Mouse (Mus musculus) heart, embryonic 15.5 days (tissue): Measurements from ENCODE around the gene Txndc2. TPM values are rescaled to one million over a fixed set of nuclear protein-coding genes. Genes with fewer than 3 reads are reported as not detected.

Experiments
- ATAC-seq: fragments of 200-750 bp; cut with Nextera tagmentation; replicated peaks from 2 replicates; pipeline ENCODE4 v1.8.0; 2017; ENCODE audit warnings: low read depth, moderate TSS enrichment; ENCODE audit not compliant: insufficient number of reproducible peaks, insufficient read depth, low FRiP score
- H3K27ac ChIP-seq: fragments of 300-500 bp; sonication (generic); 2 replicates; pipeline ENCODE4 v1.5.1; 2015; ENCODE audit warnings: mild to moderate bottlenecking, inconsistent platforms
- H3K27me3 ChIP-seq: fragments of 300-500 bp; sonication (generic); 2 replicates; pipeline ENCODE4 v1.6.1; 2015; ENCODE audit warnings: inconsistent platforms
- H3K36me3 ChIP-seq: fragments of 300-500 bp; sonication (generic); 2 replicates; pipeline ENCODE4 v1.6.1; 2015; ENCODE audit warnings: mild to moderate bottlenecking, inconsistent platforms
- H3K4me1 ChIP-seq: fragments of 300-500 bp; sonication (generic); replicated peaks from 2 replicates; pipeline ENCODE4 v1.6.1; 2015; ENCODE audit warnings: inconsistent platforms
- H3K4me2 ChIP-seq: fragments of 300-500 bp; sonication (generic); 2 replicates; pipeline ENCODE4 v1.6.1; 2015; ENCODE audit warnings: inconsistent platforms, mild to moderate bottlenecking, moderate library complexity
- H3K4me3 ChIP-seq: fragments of 300-500 bp; sonication (generic); 2 replicates; pipeline ENCODE4 v1.5.1; 2015; ENCODE audit warnings: mild to moderate bottlenecking, inconsistent platforms
- H3K9ac ChIP-seq: fragments of 300-500 bp; sonication (generic); 2 replicates; pipeline ENCODE4 v1.6.1; 2015; ENCODE audit warnings: mild to moderate bottlenecking, inconsistent platforms
- H3K9me3 ChIP-seq: fragments of 300-500 bp; sonication (generic); replicated peaks from 2 replicates; pipeline ENCODE4 v1.6.1; 2016; ENCODE audit warnings: inconsistent platforms
- WGBS: fragments of 180-500 bp; shearing (Covaris S2); methylation state at CpG from one replicate; pipeline ENCODE4 v1.1.7; 2015; ENCODE audit warnings: mixed read lengths; 5-methylcytosine and 5-hydroxymethylcytosine counted together
- polyA plus RNA-seq: library from polyadenylated mRNA; unstranded; fragments of >200 nt; fragmentation: Nextera tagmentation; extraction: Ambion mirVana; gene quantifications from 2 replicates; pipeline ENCODE4 v1.2.1, GENCODE M21; 2015

The Txndc2 gene
- polyA plus RNA-seq, 1 experiment from 2014 or later, result not detected

- no peaks in the 10 kb centered on the region for H3K27me3 ChIP-seq
- no peak overlapping the region for H3K9ac ChIP-seq
- no peaks in the 10 kb centered on the region for H3K36me3 ChIP-seq
- H3K4me2 ChIP-seq, result no peak overlapping the region
- no peak overlapping the region for H3K27ac ChIP-seq
- no peaks in the 10 kb centered on the region for H3K9me3 ChIP-seq
- H3K4me3 ChIP-seq, result no peak overlapping the region
- peaks cover 8% of the 10 kb centered on the region for H3K4me1 ChIP-seq
- no peak for ATAC-seq
- WGBS, result 92% methylated on average over 7 of the region's 7 CpGs
Observed at GRCm38 (mm10) chr17:65672926-65673325, 31.0 kb upstream of the Txndc2 start.

DNA sequence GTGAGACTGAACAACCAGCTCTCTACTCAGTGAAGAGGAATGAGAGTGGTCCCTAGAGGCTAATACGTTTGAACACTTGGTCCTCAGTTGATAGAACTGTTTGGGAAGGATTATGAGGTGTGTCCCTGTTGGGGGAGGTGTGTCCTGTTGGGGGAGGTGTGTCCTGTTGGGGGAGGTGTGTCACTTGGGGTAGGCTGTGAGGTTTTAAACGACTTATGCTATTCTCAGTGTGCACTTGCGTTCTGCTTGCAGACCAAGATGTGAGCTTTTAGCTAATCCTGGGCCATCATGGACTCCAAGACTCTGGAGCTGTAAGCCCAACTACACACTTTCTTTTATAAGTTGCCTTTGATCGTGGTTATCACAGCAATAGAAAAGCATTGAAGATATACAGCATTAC lies 27.1 kb upstream of the Txndc2 start:
- H3K9me3 ChIP-seq, result no peaks in the 10 kb centered on the region
- H3K9ac ChIP-seq, result no peak overlapping the region
- no peak for ATAC-seq
- no peak overlapping the region for H3K27ac ChIP-seq
- no peaks in the 10 kb centered on the region for H3K36me3 ChIP-seq
- no peak overlapping the region for H3K4me3 ChIP-seq
- WGBS, result 83% methylated on average over 4 of the region's 4 CpGs
- H3K4me2 ChIP-seq, result no peak overlapping the region
- no peaks in the 10 kb centered on the region for H3K27me3 ChIP-seq
- H3K4me1 ChIP-seq, result peaks cover 8% of the 10 kb centered on the region

GRCm38 (mm10) chr17:65667792-65668191 lies 25.8 kb upstream of the Txndc2 start:
- H3K9ac ChIP-seq, result no peak overlapping the region
- H3K27ac ChIP-seq, result no peak overlapping the region
- no peaks in the 10 kb centered on the region for H3K36me3 ChIP-seq
- H3K27me3 ChIP-seq, result no peaks in the 10 kb centered on the region
- WGBS, result 79% methylated on average over 14 of the region's 14 CpGs
- H3K9me3 ChIP-seq, result no peaks in the 10 kb centered on the region
- ATAC-seq, result no peak
- no peak overlapping the region for H3K4me2 ChIP-seq
- no peak overlapping the region for H3K4me3 ChIP-seq
- peaks cover 8% of the 10 kb centered on the region for H3K4me1 ChIP-seq

GRCm38 (mm10) chr17:65666388-65667161 lies 24.6 kb upstream of the Txndc2 start:
- H3K4me2 ChIP-seq, result peak overlapping the region; percentile 3; the same call in 1 of the 2 replicates
- ATAC-seq, result 0 out of 2 replicates have a peak, but pooled peaks have one; percentile 14

DNA sequence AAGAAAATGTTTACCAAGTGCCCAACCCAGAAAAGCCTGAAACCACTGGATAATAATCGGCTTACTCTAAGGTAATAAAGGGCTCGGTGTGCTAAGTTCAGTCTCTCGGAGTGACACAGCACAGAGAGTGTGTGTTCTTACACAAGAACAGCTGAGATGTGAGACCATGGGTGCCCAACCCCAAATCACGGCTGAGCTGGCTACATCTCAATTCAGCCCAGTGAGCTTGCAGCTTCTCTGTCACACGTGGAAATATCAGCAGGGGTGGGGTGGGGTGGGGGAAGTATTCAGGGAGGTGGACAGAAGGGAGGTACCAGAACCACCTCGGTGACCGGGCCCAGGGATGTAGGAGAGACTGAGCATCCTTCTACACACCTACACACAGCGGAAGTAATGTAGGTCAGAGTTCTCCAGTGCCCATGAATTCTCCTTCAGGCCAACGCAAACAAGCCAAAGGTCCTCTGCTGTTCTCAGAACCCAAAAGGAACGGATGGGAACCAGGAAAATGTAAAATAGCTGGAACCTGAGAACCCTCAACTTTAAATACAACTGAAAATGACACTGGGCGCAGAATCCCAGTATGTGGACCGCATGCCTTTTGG lies 23.9 kb upstream of the Txndc2 start:
- no peak for ATAC-seq
- WGBS, result 85% methylated on average over 12 of the region's 12 CpGs
- H3K4me2 ChIP-seq, result peak overlapping the region; percentile 3; the same call in 1 of the 2 replicates

More at GRCm38 (mm10) chr17:65666388-65667161, 24.6 kb upstream of the Txndc2 start:
- peaks cover 8% of the 10 kb centered on the region for H3K4me1 ChIP-seq
- H3K9ac ChIP-seq, result no peak overlapping the region
- H3K9me3 ChIP-seq, result no peaks in the 10 kb centered on the region
- H3K27me3 ChIP-seq, result no peaks in the 10 kb centered on the region
- H3K36me3 ChIP-seq, result no peaks in the 10 kb centered on the region
- no peak overlapping the region for H3K27ac ChIP-seq
- H3K4me3 ChIP-seq, result no peak overlapping the region
- 52% methylated on average over 17 of the region's 17 CpGs for WGBS

DNA sequence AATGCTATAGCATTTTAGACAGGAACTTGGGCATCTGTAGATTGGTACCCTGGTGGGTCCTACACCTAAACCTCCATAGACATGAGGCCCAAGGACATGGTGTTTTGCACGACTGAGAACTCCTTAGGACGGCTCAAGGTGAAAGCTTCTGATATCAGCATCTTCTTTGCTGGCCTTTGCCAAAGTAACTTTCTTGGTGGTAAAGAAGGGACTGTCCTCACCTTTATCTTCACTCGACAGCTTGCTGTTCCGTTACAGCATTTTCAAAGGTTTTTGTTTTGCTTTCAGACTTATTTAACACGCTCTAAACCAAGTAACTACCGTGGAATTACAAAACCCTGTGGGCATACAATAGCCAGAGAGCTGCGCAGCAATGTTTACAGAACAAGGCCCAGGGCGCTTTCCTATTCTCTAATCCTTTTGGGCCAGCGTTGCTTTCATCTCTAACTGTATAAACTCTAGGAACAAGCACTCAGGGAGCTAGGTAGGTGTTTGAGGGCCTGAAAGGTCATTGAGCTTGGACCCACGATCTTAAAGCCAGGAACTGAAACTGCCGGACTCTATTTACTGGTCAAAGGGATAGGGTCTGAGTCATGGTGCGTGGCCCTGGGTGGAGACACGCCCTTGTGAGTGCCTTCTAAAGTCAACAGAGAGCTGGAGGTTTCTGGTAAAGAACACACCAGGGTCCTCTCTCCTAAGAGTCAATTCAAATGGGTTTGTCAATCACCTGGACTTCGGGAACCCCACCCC lies 21.5 kb upstream of the Txndc2 start:
- no peak overlapping the region for H3K27ac ChIP-seq
- H3K27me3 ChIP-seq, result no peaks in the 10 kb centered on the region
- H3K9ac ChIP-seq, result no peak overlapping the region
- no peak for ATAC-seq
- WGBS, result 81% methylated on average over 14 of the region's 14 CpGs
- H3K4me2 ChIP-seq, result no peak overlapping the region
- no peak overlapping the region for H3K4me3 ChIP-seq
- no peaks in the 10 kb centered on the region for H3K9me3 ChIP-seq
- peaks cover 8% of the 10 kb centered on the region for H3K4me1 ChIP-seq
- H3K36me3 ChIP-seq, result no peaks in the 10 kb centered on the region

More for the DNA sequence above, 23.9 kb upstream of the Txndc2 start:
- Histone ChIP-seq H3K4me1 (peaks cover 8% of the 10 kb centered on the region), H3K27me3 (no peaks in the 10 kb centered on the region), H3K4me3 (no peak overlapping the region), H3K9me3 (no peaks in the 10 kb centered on the region), H3K36me3 (no peaks in the 10 kb centered on the region), H3K27ac (no peak overlapping the region), H3K9ac (no peak overlapping the region)

- H3K9me3 ChIP-seq, result no peaks in the 10 kb centered on the region
- whole genome bisulfite sequencing, result 67% methylated on average over 3 of the region's 3 CpGs
- H3K9ac ChIP-seq, result no peak overlapping the region
- no peak overlapping the region for H3K27ac ChIP-seq
- no peak for ATAC-seq
- H3K27me3 ChIP-seq, result no peaks in the 10 kb centered on the region
- H3K4me1 ChIP-seq, result peaks cover 8% of the 10 kb centered on the region
- no peak overlapping the region for H3K4me2 ChIP-seq
- no peak overlapping the region for H3K4me3 ChIP-seq
- no peaks in the 10 kb centered on the region for H3K36me3 ChIP-seq
Observed at GRCm38 (mm10) chr17:65662662-65663061, 20.7 kb upstream of the Txndc2 start.

DNA sequence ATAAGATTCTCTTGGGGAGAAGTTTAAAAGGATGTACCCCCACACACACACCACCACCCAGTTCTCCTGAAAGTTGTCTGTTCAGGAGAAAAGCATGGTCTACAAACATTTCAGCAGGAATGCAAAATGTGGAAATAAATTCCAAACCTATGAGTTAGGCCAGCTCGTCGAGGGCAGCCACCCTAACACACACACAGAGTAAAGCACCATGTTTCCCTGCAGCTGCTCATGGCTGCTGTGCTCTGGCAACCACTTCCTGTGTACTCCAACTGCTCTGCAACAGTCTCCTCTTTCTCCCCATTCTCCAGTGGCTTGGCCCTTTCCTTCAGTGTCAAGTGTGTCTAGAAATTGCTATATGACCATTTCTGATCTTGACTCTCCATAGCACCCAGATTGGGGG lies 16.4 kb upstream of the Txndc2 start:
- no peaks in the 10 kb centered on the region for H3K27me3 ChIP-seq
- H3K36me3 ChIP-seq, result no peaks in the 10 kb centered on the region
- H3K27ac ChIP-seq, result no peak overlapping the region
- H3K9me3 ChIP-seq, result no peaks in the 10 kb centered on the region
- no peak overlapping the region for H3K4me2 ChIP-seq
- H3K4me1 ChIP-seq, result 0 out of 2 replicates have a peak, but pooled peaks cover 3% of the 10 kb centered on the region
- H3K4me3 ChIP-seq, result no peak overlapping the region
- no peak overlapping the region for H3K9ac ChIP-seq
- no peak for ATAC-seq
- 61% methylated on average over 2 of the region's 2 CpGs for WGBS

DNA sequence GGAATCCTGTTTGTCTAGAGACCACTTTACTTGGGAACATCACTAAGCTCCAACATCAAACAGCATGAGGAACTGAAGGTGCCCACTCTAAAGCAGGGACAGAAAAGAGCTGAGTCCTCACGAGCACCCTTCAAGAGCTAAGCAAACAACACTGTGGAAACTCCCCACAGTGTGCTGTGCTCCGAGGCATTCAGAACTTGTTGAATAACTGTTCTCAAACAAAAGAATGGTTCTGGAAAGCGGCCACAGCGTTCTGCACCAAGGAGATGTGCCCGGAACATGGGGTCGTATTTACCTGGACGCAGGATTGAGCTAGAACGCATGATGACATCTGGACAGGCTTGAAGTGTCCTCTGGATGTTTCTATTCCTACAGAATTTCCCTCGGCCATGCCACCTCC lies 16.0 kb upstream of the Txndc2 start:
- no peak for ATAC-seq
- H3K27me3 ChIP-seq, result no peaks in the 10 kb centered on the region
- no peak overlapping the region for H3K4me2 ChIP-seq
- H3K9ac ChIP-seq, result no peak overlapping the region
- H3K4me3 ChIP-seq, result no peak overlapping the region
- no peak overlapping the region for H3K27ac ChIP-seq
- H3K36me3 ChIP-seq, result no peaks in the 10 kb centered on the region
- H3K9me3 ChIP-seq, result no peaks in the 10 kb centered on the region
- H3K4me1 ChIP-seq, result 0 out of 2 replicates have a peak, but pooled peaks cover 3% of the 10 kb centered on the region
- WGBS, result 90% methylated on average over 9 of the region's 9 CpGs

DNA sequence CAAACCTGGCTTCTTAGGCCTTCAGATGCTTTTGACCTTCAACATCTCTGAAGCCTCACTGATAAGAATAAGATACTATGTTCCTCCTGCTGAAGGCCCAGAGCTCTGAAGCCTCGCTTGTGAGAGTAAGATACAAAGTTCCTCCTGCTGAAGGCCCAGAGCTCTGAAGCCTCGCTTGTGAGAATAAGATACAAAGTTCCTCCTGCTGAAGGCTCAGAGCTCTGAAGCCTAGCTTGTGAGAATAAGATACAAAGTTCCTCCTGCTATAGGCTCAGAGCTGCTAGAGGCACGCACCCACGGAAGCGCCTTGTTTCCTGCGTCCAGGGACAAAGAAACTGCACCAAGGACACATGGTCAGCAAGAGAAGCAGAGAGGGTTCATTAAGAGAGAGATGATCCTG lies 14.8 kb upstream of the Txndc2 start:
- no peaks in the 10 kb centered on the region for H3K9me3 ChIP-seq
- H3K9ac ChIP-seq, result no peak overlapping the region
- H3K4me2 ChIP-seq, result no peak overlapping the region
- 0 out of 2 replicates have a peak, but pooled peaks cover 3% of the 10 kb centered on the region for H3K4me1 ChIP-seq
- H3K36me3 ChIP-seq, result no peaks in the 10 kb centered on the region
- H3K4me3 ChIP-seq, result no peak overlapping the region
- no peaks in the 10 kb centered on the region for H3K27me3 ChIP-seq
- H3K27ac ChIP-seq, result no peak overlapping the region
- no peak for ATAC-seq
- WGBS, result 89% methylated on average over 6 of the region's 6 CpGs

- 79% methylated on average over 8 of the region's 8 CpGs for WGBS
- no peaks in the 10 kb centered on the region for H3K36me3 ChIP-seq
- H3K4me3 ChIP-seq, result no peak overlapping the region
- no peak overlapping the region for H3K9ac ChIP-seq
- 0 out of 2 replicates have a peak, but pooled peaks cover 3% of the 10 kb centered on the region for H3K4me1 ChIP-seq
- H3K27ac ChIP-seq, result no peak overlapping the region
- ATAC-seq, result no peak
- no peak overlapping the region for H3K4me2 ChIP-seq
- H3K9me3 ChIP-seq, result no peaks in the 10 kb centered on the region
- H3K27me3 ChIP-seq, result no peaks in the 10 kb centered on the region
Observed at GRCm38 (mm10) chr17:65656076-65656475, 14.1 kb upstream of the Txndc2 start.
